Comparison of ENCODE assay signal across 8 mouse cellular contexts in the genomic region with DNA sequence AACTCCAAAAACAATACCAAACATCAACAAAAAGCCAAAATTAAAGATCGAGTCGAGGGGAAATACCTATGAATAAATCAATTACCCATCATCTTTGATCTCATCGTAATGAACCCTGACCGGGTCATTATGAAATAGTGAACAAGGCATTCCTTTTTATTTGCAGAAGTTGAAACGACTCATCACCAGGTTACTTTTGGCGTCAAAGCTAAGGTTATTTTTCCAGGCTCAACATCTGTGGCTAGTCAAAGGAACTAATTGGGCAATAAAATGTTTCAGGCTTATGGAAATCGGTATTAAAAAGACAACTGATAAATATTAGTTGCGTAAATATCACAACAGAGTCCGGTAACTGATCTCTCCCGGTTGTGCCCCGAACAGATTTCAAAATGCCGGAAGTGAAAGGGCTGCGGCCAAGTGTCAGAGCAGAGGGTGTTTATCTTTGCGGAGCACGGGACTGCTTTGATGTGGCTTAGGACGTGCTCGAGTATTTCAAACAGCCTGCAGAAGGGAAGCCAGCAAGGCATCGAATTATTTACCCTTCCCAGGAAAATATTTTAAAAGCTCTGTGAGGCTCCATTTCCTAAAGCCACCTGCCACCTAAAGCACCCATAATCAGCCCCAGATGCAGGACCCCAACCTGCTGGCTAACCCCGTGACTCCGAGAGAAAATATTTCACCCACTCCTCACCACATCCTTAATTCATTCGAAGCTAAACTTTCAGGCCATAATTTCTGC.
DNase-seq lines count a peak whose midpoint lies in the region; ATAC-seq and TF ChIP-seq lines count a peak whose summit lies in the region.

No protein-coding gene starts in this region.

- no peak overlapping the region for H3K9ac ChIP-seq in midbrain, embryonic 11.5 days (ENCODE audit: low read length)
- no peak overlapping the region for H3K9ac ChIP-seq in midbrain, postnatal 0 days (replicated peaks; ENCODE audit: low read length, poor library complexity, severe bottlenecking)
- no peak overlapping the region for H3K9ac ChIP-seq in liver, adult 2 months (ENCODE audit: low read depth, low read length)
- H3K9ac ChIP-seq in stomach, embryonic 14.5 days (replicated peaks; ENCODE audit: low read depth, low read length), result no peak overlapping the region

- H3K79me2 ChIP-seq in liver, adult 2 months (ENCODE audit: control insufficient read depth, insufficient read depth, low read length), result no peaks in the 10 kb centered on the region

- no peak for TF ChIP-seq POLR2A in liver, adult 2 months (IDR thresholded peaks at IDR 0.05; ENCODE audit: extremely low read depth, insufficient read depth, low read length)

- no peaks in the 10 kb centered on the region for H3K27me3 ChIP-seq in midbrain, embryonic 11.5 days (ENCODE audit: control insufficient read depth, insufficient read depth, low read length)
- no peaks in the 10 kb centered on the region for H3K27me3 ChIP-seq in midbrain, postnatal 0 days (ENCODE audit: insufficient read depth, low read length)
- no peaks in the 10 kb centered on the region for H3K27me3 ChIP-seq in liver, adult 2 months (ENCODE audit: control insufficient read depth, insufficient read depth, low read length)
- no peaks in the 10 kb centered on the region for H3K27me3 ChIP-seq in stomach, embryonic 14.5 days (ENCODE audit: control insufficient read depth, insufficient read depth, low read length)

- ATAC-seq in midbrain, embryonic 11.5 days (ENCODE audit: low FRiP score), result no peak
- ATAC-seq in midbrain, postnatal 0 days (ENCODE audit: low FRiP score), result no peak
- no peak for ATAC-seq in stomach, embryonic 14.5 days (ENCODE audit: insufficient number of reproducible peaks, insufficient read depth, low FRiP score, low read depth)

- no peaks in the 10 kb centered on the region for H3K9me3 ChIP-seq in midbrain, embryonic 11.5 days (ENCODE audit: control insufficient read depth, low read length)
- H3K9me3 ChIP-seq in midbrain, postnatal 0 days (ENCODE audit: low read length), result no peaks in the 10 kb centered on the region
- no peaks in the 10 kb centered on the region for H3K9me3 ChIP-seq in stomach, embryonic 14.5 days (ENCODE audit: control insufficient read depth, low read depth, low read length)

- intact Hi-C loops in left cerebral cortex, adult 2 months (cut with DNase I), result no loop called here

- peak; percentile 69 for DNase-seq in midbrain, embryonic 11.5 days (ENCODE audit: low spot score, missing footprints)
- no peak for DNase-seq in midbrain, postnatal 0 days (ENCODE audit: low spot score)
- DNase-seq in forelimb bud, embryonic 11.5 days (ENCODE audit: low read depth, low spot score), result peak; percentile 85
- peak; percentile 99 for DNase-seq in liver, adult 2 months (ENCODE audit: extremely low read depth, low read depth, low spot score)
- DNase-seq in cerebellum, adult 11-12 months, result no peak
- DNase-seq in frontal cortex, adult 2 months (ENCODE audit: extremely low spot score in 1 of 2, low spot score in 1 of 2), result no peak
- no peak for DNase-seq in left cerebral cortex, adult 2 months (ENCODE audit: extremely low spot score in 1 of 2, low spot score in 2 of 2)

- no peak overlapping the region for H3K4me3 ChIP-seq in midbrain, embryonic 11.5 days (ENCODE audit: low read depth, low read length)
- no peak overlapping the region for H3K4me3 ChIP-seq in midbrain, postnatal 0 days (ENCODE audit: low read depth, low read length)
- H3K4me3 ChIP-seq in liver, adult 2 months (ENCODE audit: insufficient read depth, low read depth, low read length), result no peak overlapping the region
- no peak overlapping the region for H3K4me3 ChIP-seq in stomach, embryonic 14.5 days (ENCODE audit: low read depth, low read length)
- H3K4me3 ChIP-seq in left cerebral cortex, adult 2 months, result no peak overlapping the region

- no peaks in the 10 kb centered on the region for H3K36me3 ChIP-seq in midbrain, embryonic 11.5 days (ENCODE audit: control insufficient read depth, insufficient read depth, low read length)
- H3K36me3 ChIP-seq in midbrain, postnatal 0 days (ENCODE audit: insufficient read depth, low read length), result no peaks in the 10 kb centered on the region
- H3K36me3 ChIP-seq in liver, adult 2 months (ENCODE audit: control insufficient read depth, insufficient read depth, low read length), result no peaks in the 10 kb centered on the region
- no peaks in the 10 kb centered on the region for H3K36me3 ChIP-seq in stomach, embryonic 14.5 days (ENCODE audit: control insufficient read depth, insufficient read depth, low read length)

- 67% methylated on average over 21 of the region's 21 CpGs for WGBS in midbrain, embryonic 11.5 days
- WGBS in midbrain, postnatal 0 days, result 65% methylated on average over 21 of the region's 21 CpGs
- WGBS in liver, adult 2 months, result 7% methylated on average over 21 of the region's 21 CpGs
- 13% methylated on average over 21 of the region's 21 CpGs for WGBS in stomach, embryonic 14.5 days

- H3K27ac ChIP-seq in midbrain, embryonic 11.5 days (ENCODE audit: low read depth, low read length), result no peak overlapping the region
- no peak overlapping the region for H3K27ac ChIP-seq in midbrain, postnatal 0 days (ENCODE audit: low read depth, low read length)
- no peak overlapping the region for H3K27ac ChIP-seq in liver, adult 2 months (replicated peaks; ENCODE audit: insufficient read depth, low read depth, low read length)
- no peak overlapping the region for H3K27ac ChIP-seq in stomach, embryonic 14.5 days (ENCODE audit: low read length)
- H3K27ac ChIP-seq in left cerebral cortex, adult 2 months, result no peak overlapping the region

- TF ChIP-seq CTCF in midbrain, postnatal 0 days (IDR thresholded peaks at IDR 0.05), result no peak
- no peak for TF ChIP-seq CTCF in liver, adult 2 months (IDR thresholded peaks at IDR 0.05; ENCODE audit: low read depth, low read length)
- no peak for TF ChIP-seq CTCF in left cerebral cortex, adult 2 months (IDR thresholded peaks at IDR 0.05)

- no peak overlapping the region for H3K4me2 ChIP-seq in midbrain, embryonic 11.5 days
- H3K4me2 ChIP-seq in midbrain, postnatal 0 days (ENCODE audit: low read depth, low read length, poor library complexity, severe bottlenecking), result no peak overlapping the region
- peak overlapping the region; percentile 28 for H3K4me2 ChIP-seq in stomach, embryonic 14.5 days (replicated peaks; ENCODE audit: low read depth, low read length)

- H3K4me1 ChIP-seq in midbrain, embryonic 11.5 days (ENCODE audit: control insufficient read depth, insufficient read depth, low read length), result no peaks in the 10 kb centered on the region
- no peaks in the 10 kb centered on the region for H3K4me1 ChIP-seq in midbrain, postnatal 0 days (ENCODE audit: insufficient read depth, low read length)
- H3K4me1 ChIP-seq in liver, adult 2 months (ENCODE audit: control insufficient read depth, insufficient read depth, low read length), result peaks cover 2% of the 10 kb centered on the region
- H3K4me1 ChIP-seq in stomach, embryonic 14.5 days (ENCODE audit: control insufficient read depth, insufficient read depth, low read length), result no peaks in the 10 kb centered on the region

Comparison
In these comparisons a context has a peak if more than half of its experiments do, and no peak if none do; other contexts are left out.
1. DNase-seq: peak in midbrain, embryonic 11.5 days (single experiment), forelimb bud, embryonic 11.5 days (single experiment) and liver, adult 2 months (single experiment); none in midbrain, postnatal 0 days (single experiment), cerebellum, adult 11-12 months (single experiment), frontal cortex, adult 2 months (0 of 2) and left cerebral cortex, adult 2 months (0 of 2).